Mouse (Mus musculus) hindbrain, embryonic 14.5 days (tissue): ENCODE data around the gene Olig2. TPM values are rescaled to one million over a fixed set of nuclear protein-coding genes. Genes with fewer than 3 reads are reported as not detected.
A peak's percentile ranks its signal among the peaks of the same experiment; 100 is the strongest.

Experiments
- ATAC-seq: fragments of 200-750 bp; cut with Nextera tagmentation; 2 replicates; pipeline ENCODE4 v1.8.0; 2017; ENCODE audit warnings: moderate number of reproducible peaks, mild to moderate bottlenecking, moderate TSS enrichment, moderate library complexity; ENCODE audit not compliant: low FRiP score
- DNase-seq: peaks from one replicate; pipeline ENCODE4 v3.0.0-alpha.2; 2015; ENCODE audit warnings: low spot score
- H3K27ac ChIP-seq: fragments of 300-500 bp; sonication (generic); 2 replicates; pipeline ENCODE4 v1.5.1; 2014; ENCODE audit warnings: mild to moderate bottlenecking, moderate library complexity
- H3K27me3 ChIP-seq: fragments of 300-500 bp; sonication (generic); 2 replicates; pipeline ENCODE4 v1.6.1; 2014; ENCODE audit warnings: mild to moderate bottlenecking, low read length, mixed read lengths; ENCODE audit not compliant: control insufficient read depth, insufficient read depth
- H3K36me3 ChIP-seq: fragments of 300-500 bp; sonication (generic); replicated peaks from 2 replicates; pipeline ENCODE4 v1.6.1; 2014; ENCODE audit not compliant: control insufficient read depth, insufficient read depth
- H3K4me1 ChIP-seq: fragments of 300-500 bp; sonication (generic); replicated peaks from 2 replicates; pipeline ENCODE4 v1.6.1; 2014; ENCODE audit warnings: antibody characterized with exemption, low read length, mixed read lengths; ENCODE audit not compliant: control insufficient read depth, insufficient read depth
- H3K4me2 ChIP-seq: fragments of 300-500 bp; sonication (generic); replicated peaks from 2 replicates; pipeline ENCODE4 v1.6.1; 2014; ENCODE audit warnings: mild to moderate bottlenecking, moderate library complexity
- H3K4me3 ChIP-seq: fragments of 300-500 bp; sonication (generic); replicated peaks from 2 replicates; pipeline ENCODE4 v1.5.1; 2014; ENCODE audit warnings: mild to moderate bottlenecking, low read length
- H3K9ac ChIP-seq: fragments of 300-500 bp; sonication (generic); 2 replicates; pipeline ENCODE4 v1.6.1; 2014
- H3K9me3 ChIP-seq: fragments of 300-500 bp; sonication (generic); 2 replicates; pipeline ENCODE4 v1.6.1; 2016; ENCODE audit warnings: low read length; ENCODE audit not compliant: control insufficient read depth
- WGBS: fragments of 180-500 bp; shearing (Covaris S2); extraction: QIAGEN DNeasy Blood & Tissue Kit; methylation state at CpG from one replicate; pipeline ENCODE4 v1.1.7; 2014; 5-methylcytosine and 5-hydroxymethylcytosine counted together
- polyA plus RNA-seq: library from polyadenylated mRNA; unstranded; fragments of >200 nt; fragmentation: Nextera tagmentation; extraction: Ambion mirVana; gene quantifications from 2 replicates; pipeline ENCODE4 v1.2.1, GENCODE M21; 2014

Olig2 gene
- polyA plus RNA-seq, result 10.9 and 14.1 TPM in 2 replicates

DNA sequence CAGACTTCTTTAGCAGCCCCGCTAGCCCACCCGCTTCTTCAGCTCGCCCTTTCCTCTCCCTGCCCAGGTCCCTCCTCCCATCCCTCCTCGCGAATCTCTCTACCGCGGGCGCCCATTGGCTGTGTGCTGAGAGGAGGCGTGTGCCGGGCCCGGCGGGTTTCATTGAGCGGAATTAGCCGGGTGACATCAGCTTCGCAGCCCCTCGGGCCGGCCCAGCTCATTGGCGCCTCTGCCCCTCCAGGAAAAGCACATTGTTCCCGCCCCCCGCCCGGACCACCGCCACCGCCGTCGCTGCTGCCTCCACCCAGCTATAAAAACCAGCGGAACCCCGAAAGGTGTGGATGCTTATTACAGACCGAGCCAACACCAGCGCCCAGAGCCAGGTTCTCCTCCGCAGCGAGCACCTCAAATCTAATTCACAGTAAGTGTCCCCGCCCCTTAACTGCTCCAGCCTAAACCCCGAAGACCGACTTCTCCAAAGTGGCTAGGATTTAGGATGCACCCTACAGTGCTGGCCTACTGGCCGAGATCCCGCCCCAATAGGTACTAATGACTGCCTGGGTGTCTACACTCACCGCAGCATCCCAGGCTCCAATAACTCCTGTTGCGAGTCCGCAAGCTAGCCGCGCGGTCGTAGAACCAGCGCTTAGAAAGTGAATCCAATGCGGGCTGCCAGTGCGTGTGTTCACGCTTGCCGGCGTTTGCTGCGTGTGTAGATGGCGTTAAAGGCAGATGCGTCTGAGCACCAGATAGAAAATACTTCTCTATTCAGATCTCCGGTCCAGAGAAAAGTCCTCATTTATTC, at the start of gene Olig2:
Gene Olig2, plus strand, starts transcription at position 225 of the 805 bp plus-strand sequence.
- Histone ChIP-seq H3K27ac (no peak within 1 kb of the TSS), H3K9ac (peak within 1 kb of the TSS; percentile 14; the same call in 1 of the 2 replicates), H3K9me3 (no peaks in the 10 kb centered on the region), H3K27me3 (peaks cover 97% of the 10 kb centered on the region), H3K4me1 (peaks cover 7% of the 10 kb centered on the region; the same call in 1 of the 2 replicates), H3K36me3 (no peaks in the 10 kb centered on the region), H3K4me3 (peak within 1 kb of the TSS; percentile 25), H3K4me2 (peak within 1 kb of the TSS; percentile 35)
- peak; percentile 79 for ATAC-seq
- DNase-seq, result no peak
- WGBS, result under 1% methylated on average over 53 of the region's 53 CpGs

DNA sequence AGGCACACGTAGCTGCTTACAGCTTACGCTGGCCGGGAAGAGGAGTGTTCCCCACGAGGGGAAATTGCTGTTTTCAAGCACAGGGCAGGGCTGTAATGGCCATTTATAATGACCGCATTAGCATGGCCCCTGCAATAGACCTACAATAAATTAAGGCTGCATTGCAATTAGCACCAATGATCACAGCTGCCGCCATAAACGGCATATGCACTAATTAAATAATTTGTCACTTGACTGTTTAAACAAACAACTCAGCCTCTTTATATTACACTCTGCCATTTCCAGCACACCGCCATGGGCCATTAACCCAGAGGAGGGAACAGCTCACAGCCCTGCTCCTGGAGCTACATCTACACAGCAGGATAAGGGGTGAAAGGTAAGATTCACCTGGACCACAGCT, 49.4 kb upstream of the Olig2 start:
- no peaks in the 10 kb centered on the region for H3K36me3 ChIP-seq
- WGBS, result 62% methylated on average over 8 of the region's 8 CpGs
- no peaks in the 10 kb centered on the region for H3K9me3 ChIP-seq
- H3K4me3 ChIP-seq, result no peak overlapping the region
- no peak overlapping the region for H3K27ac ChIP-seq
- peaks cover 14% of the 10 kb centered on the region for H3K4me1 ChIP-seq
- DNase-seq (peak; percentile 39), ATAC-seq (peak; percentile 44; the same call in 1 of the 2 replicates)
- H3K27me3 ChIP-seq, result peaks cover 97% of the 10 kb centered on the region
- H3K4me2 ChIP-seq, result no peak overlapping the region
- H3K9ac ChIP-seq, result no peak overlapping the region

DNA sequence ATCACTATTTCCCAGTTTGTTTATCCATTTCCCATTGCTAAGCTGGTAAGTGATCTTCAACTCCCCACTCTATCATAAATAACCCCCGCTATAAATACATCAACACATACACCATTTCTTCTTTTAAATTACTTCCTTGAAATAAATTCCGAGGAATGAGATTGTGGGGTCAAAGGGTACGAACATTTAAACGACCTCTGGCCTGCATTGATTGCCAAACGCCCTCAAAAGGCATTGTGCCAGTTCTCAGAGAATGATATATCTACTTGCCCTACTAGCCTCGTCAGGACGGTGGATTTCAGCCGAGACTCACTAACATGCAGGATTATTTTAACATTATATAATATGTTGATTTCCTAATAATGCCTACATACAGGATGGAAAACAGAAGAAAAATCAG, 38.2 kb upstream of the Olig2 start:
- 49% methylated on average over 8 of the region's 8 CpGs for WGBS
- ATAC-seq, result no peak
- H3K27me3 ChIP-seq, result peaks cover 92% of the 10 kb centered on the region

DNA sequence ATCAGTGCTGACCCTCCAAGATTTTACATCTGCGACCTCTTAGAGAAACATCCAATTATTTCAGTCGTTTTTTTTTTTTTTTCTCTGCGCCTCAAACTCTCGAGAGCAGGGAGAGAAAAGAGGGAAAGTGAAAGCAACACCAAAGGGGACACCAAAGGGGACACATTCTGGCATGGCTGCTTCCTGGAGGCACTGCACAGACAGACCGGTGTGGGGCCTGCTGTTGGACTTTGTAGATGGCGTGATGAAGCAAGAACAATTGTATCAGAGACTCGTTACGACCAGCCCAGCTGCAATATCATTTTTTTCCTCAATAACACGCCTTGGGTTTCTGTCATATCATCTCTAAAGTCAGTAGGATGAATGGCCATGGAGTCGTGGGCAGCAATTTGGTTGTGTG, 37.6 kb upstream of the Olig2 start:
- Histone ChIP-seq H3K36me3 (no peaks in the 10 kb centered on the region), H3K4me2 (no peak overlapping the region), H3K9ac (no peak overlapping the region), H3K27ac (no peak overlapping the region), H3K4me3 (no peak overlapping the region), H3K4me1 (peaks cover 4% of the 10 kb centered on the region; the same call in 1 of the 2 replicates), H3K9me3 (no peaks in the 10 kb centered on the region), H3K27me3 (peaks cover 92% of the 10 kb centered on the region)
- ATAC-seq, result no peak
- no peak for DNase-seq
- WGBS, result 76% methylated on average over 10 of the region's 10 CpGs

More for the DNA sequence above, 38.2 kb upstream of the Olig2 start:
- H3K4me1 ChIP-seq, result no peaks in the 10 kb centered on the region
- no peak overlapping the region for H3K27ac ChIP-seq
- H3K4me3 ChIP-seq, result no peak overlapping the region
- no peak for DNase-seq
- no peaks in the 10 kb centered on the region for H3K9me3 ChIP-seq
- H3K9ac ChIP-seq, result no peak overlapping the region
- no peaks in the 10 kb centered on the region for H3K36me3 ChIP-seq
- no peak overlapping the region for H3K4me2 ChIP-seq

DNA sequence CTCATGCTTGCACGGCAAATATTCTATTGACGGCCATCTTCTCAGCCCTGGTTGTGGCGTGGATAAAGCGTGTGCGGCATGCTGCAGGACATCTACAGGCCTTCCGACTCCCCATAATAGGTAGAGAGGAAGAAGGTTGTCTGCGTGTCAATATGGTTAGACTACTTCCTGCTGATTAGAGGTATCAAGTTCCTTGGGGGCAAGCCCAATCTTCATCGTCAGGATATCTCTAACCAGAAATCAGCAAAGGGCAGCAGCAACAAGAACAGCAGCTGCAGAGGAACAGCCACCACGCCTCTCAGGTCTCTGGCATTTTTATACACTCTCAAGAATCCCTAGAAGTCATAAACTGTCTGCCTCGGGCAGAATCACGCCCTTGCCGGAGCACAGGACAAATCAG, 37.0 kb upstream of the Olig2 start:
- Histone ChIP-seq H3K36me3 (no peaks in the 10 kb centered on the region), H3K4me1 (peaks cover 9% of the 10 kb centered on the region; the same call in 1 of the 2 replicates), H3K9ac (no peak overlapping the region), H3K27me3 (peaks cover 92% of the 10 kb centered on the region), H3K4me3 (no peak overlapping the region), H3K27ac (no peak overlapping the region), H3K9me3 (no peaks in the 10 kb centered on the region), H3K4me2 (no peak overlapping the region)
- WGBS, result 91% methylated on average over 12 of the region's 12 CpGs
- DNase-seq (no peak), ATAC-seq (no peak)

DNA sequence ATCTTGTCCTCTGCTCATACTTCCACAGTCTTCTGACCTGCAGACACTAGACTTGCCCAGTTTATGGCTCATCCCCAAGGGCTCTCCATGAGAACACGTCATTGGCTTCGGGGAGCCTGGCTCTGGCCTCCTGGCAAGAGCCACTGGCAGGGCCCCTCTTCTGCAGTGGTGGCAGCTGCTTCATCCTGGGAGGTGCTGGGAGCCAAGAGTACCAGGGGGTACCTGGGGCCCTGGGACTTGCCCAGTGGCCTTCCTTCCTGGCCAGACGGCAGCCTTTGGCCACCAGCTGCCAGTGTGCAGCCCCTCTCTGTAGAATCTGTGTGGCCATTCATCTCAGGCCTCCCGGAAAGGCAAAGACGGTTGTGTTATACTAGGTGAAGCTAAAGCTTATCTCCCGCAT, 34.0 kb upstream of the Olig2 start:
- H3K36me3 ChIP-seq, result no peaks in the 10 kb centered on the region
- H3K27ac ChIP-seq, result peak overlapping the region; percentile 36; the same call in 1 of the 2 replicates
- ATAC-seq (peak; percentile 29; the same call in 1 of the 2 replicates), DNase-seq (no peak)
- WGBS, result 79% methylated on average over 6 of the region's 6 CpGs
- H3K9me3 ChIP-seq, result no peaks in the 10 kb centered on the region
- peaks cover 9% of the 10 kb centered on the region; the same call in 1 of the 2 replicates for H3K4me1 ChIP-seq
- no peak overlapping the region for H3K4me3 ChIP-seq
- H3K27me3 ChIP-seq, result peaks cover 92% of the 10 kb centered on the region
- no peak overlapping the region for H3K9ac ChIP-seq
- no peak overlapping the region for H3K4me2 ChIP-seq

DNA sequence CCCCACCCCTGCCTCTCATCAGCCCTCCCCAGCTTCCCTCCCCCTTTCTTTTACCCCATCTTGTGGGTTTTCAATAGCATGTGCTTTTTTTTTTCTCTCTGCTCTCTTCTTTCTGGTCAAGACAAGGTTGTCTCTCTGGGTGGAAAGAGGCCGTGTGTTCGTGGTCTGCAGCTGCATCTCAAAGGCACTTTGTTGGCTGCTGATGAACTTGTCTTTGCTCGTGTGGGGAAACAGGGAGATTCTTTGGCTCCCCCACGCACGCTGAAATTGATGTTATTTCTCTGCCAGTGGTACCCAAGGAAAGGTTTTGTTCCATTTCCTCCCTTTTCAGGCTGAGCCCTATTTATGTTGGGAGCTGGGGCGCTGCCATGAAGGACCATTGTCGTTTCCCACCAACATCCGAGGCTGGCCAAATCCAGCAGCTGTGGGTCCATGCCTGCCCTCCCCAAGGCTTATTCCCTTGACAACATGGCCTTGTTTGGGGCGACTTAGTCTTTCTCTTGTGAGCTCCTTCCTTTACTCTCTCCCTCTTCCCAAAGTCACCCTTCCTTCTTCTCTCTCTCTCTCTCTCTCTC, 33.5 kb upstream of the Olig2 start:
- Histone ChIP-seq H3K9me3 (peaks cover under 1% of the 10 kb centered on the region; the same call in 1 of the 2 replicates), H3K36me3 (no peaks in the 10 kb centered on the region), H3K27me3 (peaks cover 86% of the 10 kb centered on the region), H3K27ac (no peak overlapping the region), H3K4me3 (no peak overlapping the region), H3K4me2 (no peak overlapping the region), H3K4me1 (peaks cover 9% of the 10 kb centered on the region; the same call in 1 of the 2 replicates), H3K9ac (no peak overlapping the region)
- WGBS, result 66% methylated on average over 9 of the region's 9 CpGs
- ATAC-seq, result peak; percentile 61; the same call in 1 of the 2 replicates
- DNase-seq, result no peak

DNA sequence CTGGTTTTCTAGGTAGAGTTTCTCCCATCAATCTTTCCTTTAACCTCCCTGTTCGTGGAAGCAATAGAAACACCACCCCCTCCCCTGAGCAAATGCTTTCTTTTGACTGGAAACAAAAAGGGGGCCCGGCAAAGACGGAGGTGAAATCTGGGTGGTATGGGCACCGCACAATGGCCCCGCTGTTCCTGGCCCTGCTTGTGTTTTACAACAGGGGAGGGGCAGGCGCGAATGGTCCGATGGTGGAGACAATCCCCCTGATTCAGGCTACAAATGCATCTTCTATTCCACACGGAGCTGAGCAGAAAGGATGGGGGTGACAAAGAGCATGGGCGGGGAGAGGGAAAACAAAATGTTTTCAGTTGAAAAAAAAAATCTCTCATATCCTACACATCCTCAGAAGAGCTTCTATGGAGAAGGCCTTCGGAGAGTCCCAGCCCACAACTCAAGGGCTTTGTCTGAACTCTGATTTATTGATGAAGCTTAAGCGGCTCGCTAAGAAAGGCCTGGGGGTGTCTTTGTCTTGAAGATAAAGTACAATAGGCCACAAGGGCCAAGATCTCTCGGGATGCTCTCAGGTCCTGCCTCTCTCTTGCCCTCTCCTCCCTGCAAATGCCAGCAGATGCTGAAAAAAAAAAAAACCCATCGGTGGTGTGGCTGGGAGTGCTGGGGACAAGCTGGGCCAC, 32.4 kb upstream of the Olig2 start:
- Histone ChIP-seq H3K27me3 (peaks cover 83% of the 10 kb centered on the region), H3K4me3 (no peak overlapping the region), H3K4me1 (peaks cover 9% of the 10 kb centered on the region; the same call in 1 of the 2 replicates), H3K27ac (no peak overlapping the region), H3K4me2 (0 out of 2 replicates have a peak overlapping the region, but pooled peaks have one; percentile 4), H3K9me3 (peaks cover 8% of the 10 kb centered on the region; the same call in 1 of the 2 replicates), H3K36me3 (no peaks in the 10 kb centered on the region), H3K9ac (no peak overlapping the region)
- ATAC-seq, result peak; percentile 53; the same call in 1 of the 2 replicates
- no peak for DNase-seq
- 11% methylated on average over 15 of the region's 15 CpGs for WGBS

DNA sequence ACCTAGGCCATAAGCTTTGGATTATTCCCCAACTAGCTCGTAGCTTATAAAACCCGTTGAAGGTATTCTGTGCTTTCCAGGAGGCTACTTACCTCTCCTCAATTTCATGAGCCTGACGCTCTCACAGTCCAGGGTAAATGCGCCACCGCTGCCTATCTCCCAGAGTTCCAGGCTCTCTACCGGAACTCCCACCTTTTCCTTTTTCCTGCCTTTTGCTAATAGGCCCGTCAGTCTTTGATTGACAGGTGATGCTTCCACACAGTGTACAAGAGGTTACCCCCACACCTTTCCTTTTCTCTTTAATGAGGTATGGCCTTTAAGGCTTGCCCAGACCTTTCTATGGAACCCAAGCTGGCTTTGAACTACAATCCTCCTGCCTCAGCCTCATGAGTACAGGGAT, 25.4 kb upstream of the Olig2 start:
- Histone ChIP-seq H3K4me1 (no peaks in the 10 kb centered on the region), H3K36me3 (no peaks in the 10 kb centered on the region), H3K4me3 (no peak overlapping the region), H3K27me3 (peaks cover 64% of the 10 kb centered on the region), H3K9me3 (peaks cover 13% of the 10 kb centered on the region), H3K4me2 (no peak overlapping the region), H3K9ac (no peak overlapping the region), H3K27ac (no peak overlapping the region)
- WGBS, result 92% methylated on average over 7 of the region's 7 CpGs
- no peak for ATAC-seq
- DNase-seq, result no peak
